8 mouse cellular contexts compared by ENCODE assay signal in the genomic region with DNA sequence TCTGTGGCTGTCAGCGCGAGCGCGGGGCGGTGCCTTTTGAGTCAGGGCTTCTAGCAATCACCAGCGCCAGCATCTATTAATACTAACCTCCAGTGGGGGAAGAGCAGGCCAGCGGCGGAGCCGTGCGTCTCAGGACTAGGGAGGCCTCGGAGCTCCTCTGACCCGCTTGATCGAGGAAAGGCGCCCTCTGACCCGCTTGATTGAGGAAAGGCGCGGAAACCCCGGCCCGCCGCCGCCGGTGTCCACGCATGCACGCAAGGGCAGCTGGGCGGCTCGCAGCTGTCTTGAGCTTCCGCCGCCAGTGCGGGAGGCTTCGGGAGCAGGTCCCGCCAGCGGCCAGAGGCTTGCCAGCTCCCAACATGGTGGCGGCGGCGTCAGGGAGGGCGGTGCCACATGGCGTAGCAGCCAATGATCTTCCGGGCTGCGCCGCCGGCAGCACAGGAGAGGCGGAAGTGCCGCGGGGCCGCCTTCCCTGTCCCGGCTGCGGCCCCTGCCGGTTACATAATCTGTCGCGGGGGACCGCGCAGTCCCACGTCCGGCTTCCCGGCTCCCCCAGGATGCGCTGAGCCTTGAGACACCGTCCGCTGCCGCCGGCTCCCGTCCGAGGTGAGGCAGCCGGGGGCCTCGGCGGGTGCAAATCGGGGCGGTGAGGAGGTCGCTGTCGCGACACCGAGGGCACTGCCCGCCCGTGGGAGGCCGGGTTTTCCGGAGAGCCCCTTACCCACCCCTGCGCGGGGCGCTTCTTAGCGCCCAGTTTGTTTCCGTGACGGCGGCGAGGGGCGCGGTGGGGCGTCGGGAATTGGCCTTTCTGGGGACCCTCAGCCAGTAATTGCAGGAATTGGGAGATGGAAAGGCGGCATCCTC. TPM values are rescaled to one million over a fixed set of nuclear protein-coding genes. Genes with fewer than 3 reads are reported as not detected.
DNase-seq lines count a peak whose midpoint lies in the region; ATAC-seq and TF ChIP-seq lines count a peak whose summit lies in the region.

A gene (minus strand): TSS at position 361 of the 864 bp plus-strand sequence.
A gene (plus strand): TSS at position 448 of the 864 bp plus-strand sequence.

- POLR2A ChIA-PET in Patski (lab: Charles Lee) = interaction anchor here (0.6 to 1.4 kb wide), 2 partner anchors 12 to 181 kb away, joined by 3 read pairs; a partner anchor contains a TSS

- peak; percentile 96 for ATAC-seq in Patski
- peak; percentile 99 for ATAC-seq in hindbrain, embryonic 15.5 days (ENCODE audit: low FRiP score, low read depth)

- H3K9me3 ChIP-seq in hindbrain, embryonic 15.5 days = no peaks in the 10 kb centered on the region

- in situ Hi-C loops in Patski (cut with MboI; ENCODE audit: low pct_unique_long_range_greater_than_20kb) = no loop called here

- H3K27me3 ChIP-seq in Patski = no peaks in the 10 kb centered on the region
- no peaks in the 10 kb centered on the region for H3K27me3 ChIP-seq in hindbrain, embryonic 15.5 days

- peak within 1 kb of the TSS; percentile 71 for H3K4me2 ChIP-seq in hindbrain, embryonic 15.5 days

- CTCF ChIA-PET in Patski (lab: Charles Lee) = interaction anchor here (1.2 kb wide), 1 partner anchor 22 kb away, joined by 3 read pairs; no protein-coding TSS in a partner anchor

- H3K4me1 ChIP-seq in hindbrain, embryonic 15.5 days (replicated peaks) = peaks cover 33% of the 10 kb centered on the region

- TF ChIP-seq CTCF in Patski (IDR thresholded peaks at IDR 0.05) = peak; percentile 72

- peak within 1 kb of the TSS; percentile 97 for H3K27ac ChIP-seq in hindbrain, embryonic 15.5 days (replicated peaks)

- under 1% methylated on average over 88 of the region's 88 CpGs for WGBS in hindbrain, embryonic 15.5 days

- peak within 1 kb of the TSS; percentile 69 for H3K9ac ChIP-seq in hindbrain, embryonic 15.5 days

- peak within 1 kb of the TSS; percentile 79 for H3K4me3 ChIP-seq in hindbrain, embryonic 15.5 days

- H3K36me3 ChIP-seq in hindbrain, embryonic 15.5 days = peaks cover 2% of the 10 kb centered on the region; the same call in 1 of the 2 replicates

- peak; percentile 51 for DNase-seq in Patski (ENCODE audit: low read depth, low spot score)
- peak; percentile 96 to 97 for DNase-seq in cerebellum, postnatal 14 days
- DNase-seq in frontal cortex, postnatal 25 days (ENCODE audit: low spot score in 2 of 2) = peak; percentile 81 to 86
- peak; percentile 86 for DNase-seq in left cerebral cortex, adult 11 months (ENCODE audit: low spot score)
- DNase-seq in lung, postnatal 4 days = peak; percentile 97
- peak; percentile 91 for DNase-seq in retina, postnatal 7 days (ENCODE audit: low read depth, low spot score)
- DNase-seq in urinary bladder, adult 2 months (ENCODE audit: low spot score) = peak; percentile 94

RNA-seq across cellular contexts. Expression of the first gene that starts in this region (rescaled TPM):
- 6.6 TPM for polyA plus RNA-seq in Patski (2021)
- 14.8 and 14.9 TPM in 2 replicates for polyA plus RNA-seq in hindbrain, embryonic 15.5 days (2015; fragmentation: Nextera tagmentation; extraction: Ambion mirVana)
- polyA plus RNA-seq in urinary bladder, adult 2 months (2012; rRNA removed) = 7.3 and 7.8 TPM in 2 replicates

RNA-seq across cellular contexts. Expression of the second gene that starts in this region (rescaled TPM):
- 0.59 TPM for polyA plus RNA-seq in Patski (2021)
- 1.6 and 1.7 TPM in 2 replicates for polyA plus RNA-seq in hindbrain, embryonic 15.5 days (2015; fragmentation: Nextera tagmentation; extraction: Ambion mirVana)
- 0.25 and 0.62 TPM in 2 replicates for polyA plus RNA-seq in urinary bladder, adult 2 months (2012; rRNA removed)

Comparison
In these comparisons a context has a peak if more than half of its experiments do, and no peak if none do; other contexts are left out.
1. Peak in every context shown above with its lines: DNase-seq, ATAC-seq, H3K4me3 ChIP-seq and H3K27ac ChIP-seq.